18 mouse cellular contexts compared by ENCODE assay signal in genomic region chr9:50974631-50975030, GRCm38 (mm10).
"Had no signal": no experiment of that assay in that cellular context is flagged by ENCODE, and none has a peak within 500 bp of the region (broad histone marks: within the 10 kb centered on the region; RNA-seq: fewer than 3 reads in every experiment).

No protein-coding gene starts in this region.

- H3K4me2 ChIP-seq: lung, embryonic 15.5 days; midbrain, embryonic 11.5 days; midbrain, embryonic 13.5 days; midbrain, embryonic 15.5 days; neural tube, embryonic 12.5 days had no signal

- ATAC-seq: liver, postnatal 0 days; lung, postnatal 0 days; midbrain, embryonic 13.5 days; midbrain, embryonic 15.5 days had no signal

- H3K27me3 ChIP-seq: lung, embryonic 15.5 days; megakaryocyte, embryonic 14.5 days; midbrain, embryonic 13.5 days; midbrain, embryonic 15.5 days; neural tube, embryonic 12.5 days had no signal

- H3K36me3 ChIP-seq: lung, embryonic 15.5 days; midbrain, embryonic 13.5 days; midbrain, embryonic 15.5 days; neural tube, embryonic 12.5 days had no signal

- DNase-seq: liver, postnatal 0 days; lung, adult 2 months; lung, postnatal 14 days; lung, postnatal 36 days; right cerebral cortex, postnatal 25 days; right cerebral cortex, postnatal 4 days; spleen, adult 18-20 months; thymus, adult 18-20 months; thymus, postnatal 25 days; thymus, postnatal 4 days had no signal

- H3K9me3 ChIP-seq: lung, embryonic 15.5 days; megakaryocyte, embryonic 14.5 days; midbrain, embryonic 13.5 days; midbrain, embryonic 15.5 days; neural tube, embryonic 12.5 days had no signal

- H3K27ac ChIP-seq: lung, embryonic 15.5 days; macrophage; midbrain, embryonic 13.5 days; midbrain, embryonic 15.5 days; neural tube, embryonic 12.5 days had no signal

- H3K4me3 ChIP-seq: lung, embryonic 15.5 days; megakaryocyte, embryonic 14.5 days; midbrain, embryonic 13.5 days; midbrain, embryonic 15.5 days; neural tube, embryonic 12.5 days had no signal

- H3K4me1 ChIP-seq: midbrain, embryonic 15.5 days had no signal

- H3K9ac ChIP-seq: liver, postnatal 0 days; lung, embryonic 15.5 days; midbrain, embryonic 13.5 days; midbrain, embryonic 15.5 days; neural tube, embryonic 12.5 days had no signal
